Mouse (Mus musculus) cerebellum, adult 11-12 months (tissue): Measurements from ENCODE around the gene Adam23.
"Not testable (repeated sequence)": the region's sequence is repeated elsewhere in the genome, so short reads cannot be mapped to it uniquely, and the experiment has no call there.

Source experiments
- DNase-seq: peaks from one replicate; pipeline ENCODE4 v3.0.0; 2022

Gene Adam23

DNA sequence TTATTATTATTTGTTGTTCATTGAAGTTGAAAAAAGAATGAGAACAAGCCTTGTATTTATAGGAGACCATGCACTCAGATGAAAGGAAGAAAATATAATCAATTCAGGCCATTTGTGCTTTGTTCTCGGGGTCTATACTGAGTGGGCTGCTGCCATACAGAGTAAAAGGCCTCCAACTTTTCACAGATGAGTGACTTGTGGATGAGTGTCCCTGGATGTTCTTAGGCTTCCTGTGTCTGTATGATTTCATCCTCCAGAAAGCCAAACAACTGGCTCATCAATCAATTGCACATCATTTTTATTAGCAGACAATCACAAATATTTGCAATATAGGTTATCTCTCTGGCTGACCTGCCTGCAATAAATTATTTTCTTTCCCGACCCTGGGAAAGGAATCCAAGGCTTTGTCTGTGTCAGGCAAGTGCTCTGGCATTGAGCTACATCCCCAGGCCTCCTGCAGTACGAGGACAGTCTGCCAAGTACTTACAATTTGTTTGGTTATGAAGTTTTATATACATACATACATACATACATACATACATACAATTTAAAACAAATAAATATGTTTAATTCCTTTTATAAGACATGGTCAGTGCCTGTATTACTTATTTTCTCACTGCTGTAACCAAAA is 158.3 kb downstream of the Adam23 start:
- no peak for DNase-seq

DNA sequence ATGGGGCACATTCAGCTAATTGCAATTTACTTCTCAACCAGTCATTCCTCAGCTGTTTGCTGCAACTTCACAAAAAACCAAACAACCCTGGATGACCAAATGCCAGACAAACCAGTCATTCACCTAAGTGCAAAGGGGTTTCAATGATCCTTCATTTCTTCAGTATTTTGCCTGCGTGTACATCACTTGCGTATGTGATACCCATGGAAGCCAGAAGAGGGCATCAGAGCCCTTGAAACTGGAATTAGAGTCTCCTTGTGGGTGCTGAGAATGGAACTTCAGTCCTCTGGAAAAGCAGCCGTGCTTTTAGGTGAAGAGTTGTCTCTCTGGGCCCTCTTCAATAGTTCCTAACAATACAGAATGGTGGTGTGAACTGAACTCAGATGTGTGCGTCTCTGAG is 163.9 kb downstream of the Adam23 start:
- DNase-seq, result no peak

DNA sequence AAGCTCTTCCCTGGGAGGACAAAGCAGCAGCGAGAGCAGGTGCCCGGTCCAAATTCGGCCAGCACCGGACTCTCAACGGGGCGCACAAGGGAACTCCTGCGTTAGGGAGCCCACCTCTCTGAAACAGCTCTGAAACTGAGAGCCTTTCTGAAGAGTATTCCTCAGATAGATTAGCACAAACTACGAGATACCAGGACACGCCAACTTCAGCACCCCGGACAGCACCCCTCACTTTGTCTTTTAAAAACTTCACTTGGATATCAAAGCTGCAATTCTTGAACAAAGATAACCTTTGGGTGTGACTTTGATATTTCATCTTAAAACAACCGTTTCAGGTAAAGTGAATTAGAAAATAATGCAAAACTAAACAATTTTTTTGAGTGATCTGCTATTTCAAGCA is 168.9 kb downstream of the Adam23 start:
- DNase-seq, result no peak

DNA sequence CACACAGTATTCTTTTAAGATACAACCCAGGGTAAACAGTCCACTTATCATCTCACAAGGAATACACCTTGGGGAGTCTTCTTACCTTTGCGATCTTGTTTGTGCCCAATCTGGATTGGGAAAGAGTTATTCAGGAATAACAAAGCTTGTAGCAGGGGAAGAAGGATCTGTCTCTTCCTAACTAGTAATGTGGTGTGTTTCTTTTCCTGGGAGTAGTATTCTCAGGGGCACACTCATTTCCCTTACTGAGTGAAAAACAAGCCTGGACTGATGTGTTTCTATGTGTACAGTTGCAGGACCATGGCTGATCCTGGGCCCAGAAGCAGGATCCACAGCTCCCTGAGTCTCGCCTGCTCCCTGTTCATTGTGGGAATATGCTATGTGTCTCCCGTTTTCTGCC is 170.0 kb downstream of the Adam23 start, which contains the start of gene Gm39653:
Gene Gm39653 (plus strand): TSS at position 301 of the 400 bp plus-strand sequence.
- DNase-seq, result no peak

DNA sequence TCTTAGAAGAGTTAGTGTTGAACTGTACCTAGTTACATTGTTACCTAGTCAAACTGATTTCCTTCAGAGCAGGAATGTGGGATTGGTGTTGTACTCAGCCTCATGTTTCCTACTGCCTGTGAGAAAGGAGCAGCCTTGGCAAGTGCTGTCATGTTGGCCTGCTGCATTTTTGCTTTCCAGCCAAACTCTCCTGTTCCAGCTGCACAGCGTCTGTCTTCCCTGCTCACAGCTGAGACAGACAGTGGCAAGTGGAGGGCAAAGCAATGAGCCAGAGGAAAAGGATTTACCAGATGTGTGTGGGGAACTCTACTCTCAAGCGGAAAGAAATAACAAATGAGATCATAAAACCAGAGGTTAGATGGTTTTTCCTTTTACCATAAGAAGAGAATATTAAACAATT is 182.5 kb downstream of the Adam23 start:
- no peak for DNase-seq

DNA sequence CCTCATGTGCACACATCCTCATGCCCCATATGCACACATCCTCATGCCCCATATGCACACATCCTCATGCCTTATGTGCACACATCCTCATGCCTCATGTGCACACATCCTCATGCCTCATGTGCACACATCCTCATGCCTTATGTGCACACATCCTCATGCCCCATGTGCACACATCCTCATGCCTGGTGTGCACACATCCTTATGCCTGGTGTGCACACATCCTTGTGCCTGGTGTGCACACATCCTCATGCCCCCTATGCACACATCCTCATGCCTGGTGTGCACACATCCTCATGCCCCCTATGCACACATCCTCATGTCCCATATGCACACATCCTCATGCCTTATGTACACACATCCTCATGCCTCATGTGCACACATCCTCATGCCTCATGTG is 184.7 kb downstream of the Adam23 start:
- DNase-seq, result not testable (repeated sequence)

DNA sequence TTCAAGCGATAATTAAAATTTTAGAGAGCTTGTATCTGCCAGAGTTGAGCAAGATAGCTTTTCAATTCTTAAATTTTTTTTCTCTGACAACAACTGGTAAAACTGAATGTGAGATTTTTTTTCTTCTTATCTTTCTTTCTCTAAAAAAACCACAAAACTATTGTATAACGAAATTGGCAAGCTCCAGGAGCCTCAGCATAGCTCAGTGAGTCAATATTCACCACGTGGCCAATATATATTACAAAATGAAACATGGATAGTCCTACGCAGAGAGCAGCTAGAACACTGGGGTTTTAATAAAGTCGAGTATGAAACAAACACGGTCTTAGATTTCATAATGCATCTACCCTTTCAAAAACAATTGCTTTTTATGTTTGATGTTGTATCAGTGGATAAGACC is 194.2 kb downstream of the Adam23 start:
- no peak for DNase-seq
